Mouse (Mus musculus): ENCODE measurements around the gene Copz1.
A peak's percentile ranks its signal among the peaks of the same experiment; 100 is the strongest.

DNA sequence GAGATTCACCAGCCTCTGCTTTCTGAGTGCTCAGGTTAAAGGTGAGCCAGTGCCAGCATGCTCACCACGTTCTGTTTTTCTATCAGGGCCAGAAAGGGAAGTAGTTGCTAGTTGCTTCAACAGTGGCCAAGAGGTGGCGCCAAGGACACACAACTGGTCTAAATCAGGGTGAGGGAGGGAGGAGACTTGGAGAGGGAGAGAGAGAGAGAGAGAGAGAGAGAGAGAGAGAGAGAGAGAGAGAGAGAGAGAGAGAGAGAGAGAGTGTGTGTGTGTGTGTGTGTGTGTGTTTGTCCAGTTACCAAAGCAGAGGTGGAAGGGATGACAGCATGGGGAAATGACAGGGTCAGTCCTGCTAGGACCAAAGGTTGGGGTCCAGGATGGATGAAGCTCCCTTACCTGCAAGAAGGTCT, 74.8 kb downstream of the Copz1 start:
- TF ChIP-seq TBP (conservative IDR thresholded peaks at IDR 0.05; ENCODE audit: low read depth, low read length): no peak
- no peak for TF ChIP-seq POLR2A (IDR thresholded peaks at IDR 0.05; ENCODE audit: low read depth, low read length)
- peak; percentile 80 for TF ChIP-seq ZNF384 (IDR thresholded peaks at IDR 0.05; ENCODE audit: low read depth, low read length)
